In the genomic region with DNA sequence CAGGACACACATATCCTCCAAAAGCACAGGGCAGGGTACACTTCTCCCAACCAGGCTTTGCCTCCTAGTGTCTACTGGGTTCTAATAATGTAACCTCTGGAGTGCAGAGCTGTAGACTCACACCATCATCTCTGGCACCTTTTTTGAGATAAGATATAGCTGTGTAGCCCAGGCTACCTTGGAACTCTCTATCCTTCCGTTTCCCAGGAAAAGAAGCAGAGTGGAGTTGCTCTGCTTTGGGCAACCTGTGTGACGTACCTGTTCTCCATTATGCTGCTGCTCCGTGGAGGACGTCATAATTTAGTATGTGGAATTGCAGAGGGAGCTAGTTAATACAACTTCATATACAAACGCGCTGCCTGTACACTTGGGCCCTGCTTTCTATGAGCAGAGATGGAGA, we compare ENCODE assay signal across 9 mouse cellular contexts. TPM values are rescaled to one million over a fixed set of nuclear protein-coding genes. Genes with fewer than 3 reads are reported as not detected.
DNase-seq lines count a peak whose midpoint lies in the region; ATAC-seq and TF ChIP-seq lines count a peak whose summit lies in the region.
"Had no signal": no experiment of that assay in that cellular context is flagged by ENCODE, and none has a peak within 500 bp of the region (broad histone marks: within the 10 kb centered on the region; RNA-seq: fewer than 3 reads in every experiment).

A gene (plus strand): TSS at position 301 of the 400 bp plus-strand sequence.

- no peaks in the 10 kb centered on the region for H3K79me2 ChIP-seq in heart, adult 2 months (replicated peaks; ENCODE audit: control insufficient read depth, insufficient read depth, low read length)

- no peaks in the 10 kb centered on the region for H3K9me3 ChIP-seq in neural tube, embryonic 11.5 days (ENCODE audit: control insufficient read depth, low read length)
- no peaks in the 10 kb centered on the region for H3K9me3 ChIP-seq in liver, embryonic 13.5 days (replicated peaks)

- TF ChIP-seq EP300 in heart, adult 2 months (IDR thresholded peaks at IDR 0.05; ENCODE audit: insufficient read depth, low read depth, low read length): no peak

- peak within 1 kb of the TSS; percentile 4 for H3K9ac ChIP-seq in heart, adult 2 months (ENCODE audit: low read depth, low read length)
- H3K9ac ChIP-seq in neural tube, embryonic 11.5 days (ENCODE audit: low read length): no peak within 1 kb of the TSS
- H3K9ac ChIP-seq in liver, embryonic 13.5 days: 0 out of 2 replicates have a peak within 1 kb of the TSS, but pooled peaks have one; percentile 9

- peak within 1 kb of the TSS; percentile 33 for H3K4me3 ChIP-seq in heart, adult 2 months
- peak within 1 kb of the TSS; percentile 15 for H3K4me3 ChIP-seq in neural tube, embryonic 11.5 days (ENCODE audit: low read depth, low read length)
- H3K4me3 ChIP-seq in liver, embryonic 13.5 days (replicated peaks): peak within 1 kb of the TSS; percentile 27

- intact Hi-C loops in heart, adult 2 months (cut with DNase I): no loop called here
- intact Hi-C loops in heart, postnatal 14 days (cut with DNase I): no loop called here

- H3K36me3 ChIP-seq in heart, adult 2 months (ENCODE audit: control insufficient read depth, insufficient read depth, low read length): no peaks in the 10 kb centered on the region
- no peaks in the 10 kb centered on the region for H3K36me3 ChIP-seq in neural tube, embryonic 11.5 days (ENCODE audit: control insufficient read depth, insufficient read depth, low read length)
- H3K36me3 ChIP-seq in liver, embryonic 13.5 days: no peaks in the 10 kb centered on the region

- no peak within 1 kb of the TSS for H3K27ac ChIP-seq in heart, adult 2 months
- no peak within 1 kb of the TSS for H3K27ac ChIP-seq in neural tube, embryonic 11.5 days (ENCODE audit: low read depth, low read length)
- no peak within 1 kb of the TSS for H3K27ac ChIP-seq in liver, embryonic 13.5 days

- no peak for TF ChIP-seq POLR2A in heart, adult 2 months (IDR thresholded peaks at IDR 0.05; ENCODE audit: insufficient read depth, low read depth, low read length)

- no peak for DNase-seq in heart, adult 2 months
- DNase-seq in heart, postnatal 14 days: no peak
- no peak for DNase-seq in neural tube, embryonic 11.5 days (ENCODE audit: low spot score)
- no peak for DNase-seq in neural tube, embryonic 10.5 days (ENCODE audit: extremely low spot score, low spot score)
- no peak for DNase-seq in liver, embryonic 13.5 days
- DNase-seq in embryo, embryonic 9.5 days (ENCODE audit: extremely low spot score): no peak
- no peak for DNase-seq in right cerebral cortex, postnatal 25 days
- no peak for DNase-seq in spleen, adult 18-20 months

- 44% methylated on average over 6 of the region's 6 CpGs for WGBS in heart, adult 2 months
- 17% methylated on average over 6 of the region's 6 CpGs for WGBS in neural tube, embryonic 11.5 days
- WGBS in liver, embryonic 13.5 days (ENCODE audit: insufficient replicate concordance): 37% methylated on average over 6 of the region's 6 CpGs

- no peak for ATAC-seq in neural tube, embryonic 11.5 days (ENCODE audit: insufficient read depth, low FRiP score, low TSS enrichment)
- no peak for ATAC-seq in liver, embryonic 13.5 days (ENCODE audit: low read depth)

- no peak for TF ChIP-seq CTCF in heart, adult 2 months (IDR thresholded peaks at IDR 0.05)

- peak within 1 kb of the TSS; percentile 44 for H3K4me2 ChIP-seq in neural tube, embryonic 11.5 days (ENCODE audit: low read depth)
- H3K4me2 ChIP-seq in liver, embryonic 13.5 days: peak within 1 kb of the TSS; percentile 55

- no peaks in the 10 kb centered on the region for H3K27me3 ChIP-seq in heart, adult 2 months (ENCODE audit: control insufficient read depth, insufficient read depth, low read length)
- H3K27me3 ChIP-seq in neural tube, embryonic 11.5 days (ENCODE audit: control insufficient read depth, insufficient read depth, low read length): peaks cover 47% of the 10 kb centered on the region
- peaks cover 65% of the 10 kb centered on the region for H3K27me3 ChIP-seq in liver, embryonic 13.5 days

- H3K4me1 ChIP-seq in heart, adult 2 months (ENCODE audit: control insufficient read depth, insufficient read depth, low read length): peaks cover 1% of the 10 kb centered on the region; the same call in 1 of the 2 replicates
- H3K4me1 ChIP-seq in neural tube, embryonic 11.5 days (ENCODE audit: control insufficient read depth, insufficient read depth, low read length): peaks cover 6% of the 10 kb centered on the region
- H3K4me1 ChIP-seq in liver, embryonic 13.5 days (replicated peaks): peaks cover 11% of the 10 kb centered on the region; the same call in 1 of the 2 replicates

RNA-seq across cellular contexts. Expression of the gene that starts here (rescaled TPM):
- total RNA-seq in heart, adult 2 months (2021): not detected
- 0.12 TPM in 1 of 2 replicates, not detected in the other for polyA plus RNA-seq in heart, adult 2 months (2012; rRNA removed)
- total RNA-seq in heart, postnatal 14 days (2021): not detected
- polyA plus RNA-seq in neural tube, embryonic 11.5 days (2014; fragmentation: Nextera tagmentation; extraction: Ambion mirVana): 0.26 TPM in 1 of 2 replicates, not detected in the other
- polyA plus RNA-seq in liver, embryonic 13.5 days (2015; fragmentation: Nextera tagmentation; extraction: Ambion mirVana): not detected in 2 replicates
- total RNA-seq: common myeloid progenitor, adult 5-6 weeks had no signal
